Mouse (Mus musculus) G1E (cell line): ENCODE results near the gene Spryd3. TPM values are rescaled to one million over a fixed set of nuclear protein-coding genes. Genes with fewer than 3 reads are reported as not detected.

Source experiments
- ATAC-seq: 2 replicates; pipeline ENCODE4 v1.8.0; 2016; ENCODE audit warnings: mild to moderate bottlenecking; ENCODE audit not compliant: insufficient number of reproducible peaks, poor library complexity, low FRiP score, severe bottlenecking; ENCODE audit errors: extremely low read depth
- DNase-seq: peaks from one replicate; pipeline ENCODE4 v3.0.0; 2012; ENCODE audit warnings: low spot score
- H3K27me3 ChIP-seq: 2 replicates; pipeline ENCODE4 v1.6.1; 2012; ENCODE audit warnings: mild to moderate bottlenecking, low read length, inconsistent platforms; ENCODE audit not compliant: insufficient read depth
- H3K36me3 ChIP-seq: replicated peaks from 2 replicates; pipeline ENCODE3; 2012; ENCODE audit warnings: mild to moderate bottlenecking, inconsistent platforms
- H3K4me1 ChIP-seq: 2 replicates; pipeline ENCODE4 v1.6.1; 2012; ENCODE audit warnings: low read depth, low read length, inconsistent platforms, mixed read lengths; ENCODE audit not compliant: insufficient read depth
- H3K4me3 ChIP-seq: 2 replicates; pipeline ENCODE4 v1.5.1; 2012; ENCODE audit warnings: low read depth, mild to moderate bottlenecking, inconsistent platforms, low read length, moderate library complexity, mixed read lengths
- H3K9me3 ChIP-seq: replicated peaks from 2 replicates; pipeline ENCODE4 v1.6.1; 2012; ENCODE audit warnings: inconsistent platforms
- CTCF ChIP-seq: IDR thresholded peaks from 2 replicates; pipeline ENCODE4 v1.5.1; 2012; ENCODE audit warnings: low read depth, low read length, inconsistent platforms, mixed read lengths
- GATA1 ChIP-seq: IDR thresholded peaks from 2 replicates; pipeline ENCODE4 v1.6.1; 2012; ENCODE audit warnings: borderline replicate concordance, low read length, inconsistent platforms, mixed read lengths
- GATA2 ChIP-seq: IDR thresholded peaks from 2 replicates; pipeline ENCODE4 v1.6.1; 2012; ENCODE audit warnings: low read depth, low read length, inconsistent platforms, borderline replicate concordance
- POLR2AphosphoS5 ChIP-seq: IDR thresholded peaks from 2 replicates; pipeline ENCODE4 v1.6.1; 2012; ENCODE audit warnings: low read depth, low read length, inconsistent platforms; ENCODE audit not compliant: insufficient replicate concordance
- TAL1 ChIP-seq: conservative IDR thresholded peaks from 2 replicates; pipeline ENCODE4 v1.6.1; 2012; ENCODE audit warnings: low read depth, low read length, inconsistent platforms, mixed read lengths
- polyA plus RNA-seq: library from polyadenylated mRNA; stranded (reverse); fragments of >175 nt; gene quantifications from 2 replicates; pipeline ENCODE4 v1.2.3, GENCODE M21; 2012
- total RNA-seq, 2 experiments: library from RNA; stranded (forward) in 1 of 2; stranded (reverse) in 1 of 2; fragments of 200-1000 nt in 1 of 2; fragments of >200 nt in 1 of 2; fragmentation: Nextera tagmentation in 1 of 2; gene quantifications; 2 replicates each; pipeline ENCODE4 v1.2.3; 2014 to 2017

Gene Spryd3
- total and polyA plus RNA-seq, 3 experiments = 7.1 to 14.9 (median 12.1) TPM

- Histone ChIP-seq H3K27me3 (peaks cover 78% of the 10 kb centered on the region), H3K36me3 (no peaks in the 10 kb centered on the region), H3K4me3 (no peak overlapping the region), H3K9me3 (no peaks in the 10 kb centered on the region), H3K4me1 (peaks cover 84% of the 10 kb centered on the region)
- ATAC-seq = no peak
- TF ChIP-seq TAL1 = no peak
- no peak for TF ChIP-seq POLR2AphosphoS5
- no peak for TF ChIP-seq GATA2
- no peak for TF ChIP-seq GATA1
- TF ChIP-seq CTCF = no peak
- no peak for DNase-seq
Observed at GRCm38 (mm10) chr15:102105764-102106730, 30.0 kb downstream of the Spryd3 start.

- H3K4me3 ChIP-seq = no peak overlapping the region
- H3K27me3 ChIP-seq = peaks cover 71% of the 10 kb centered on the region
- H3K9me3 ChIP-seq = no peaks in the 10 kb centered on the region
- TF ChIP-seq GATA2 = no peak
- TF ChIP-seq POLR2AphosphoS5 = no peak
- no peak for TF ChIP-seq CTCF
- TF ChIP-seq TAL1 = no peak
- TF ChIP-seq GATA1 = no peak
- ATAC-seq (no peak), DNase-seq (no peak)
- H3K36me3 ChIP-seq = no peaks in the 10 kb centered on the region
- H3K4me1 ChIP-seq = peaks cover 84% of the 10 kb centered on the region
Observed at GRCm38 (mm10) chr15:102105360-102105759, 30.7 kb downstream of the Spryd3 start.

- Histone ChIP-seq H3K36me3 (peaks cover 4% of the 10 kb centered on the region), H3K9me3 (no peaks in the 10 kb centered on the region), H3K4me1 (peaks cover 87% of the 10 kb centered on the region), H3K27me3 (peaks cover 64% of the 10 kb centered on the region), H3K4me3 (no peak overlapping the region)
- ATAC-seq (no peak), DNase-seq (no peak)
- TF ChIP-seq POLR2AphosphoS5 (no peak), CTCF (no peak), GATA1 (no peak), TAL1 (no peak)
Observed at GRCm38 (mm10) chr15:102103947-102104555, 32.0 kb downstream of the Spryd3 start.

GRCm38 (mm10) chr15:102103371-102103946 is 32.6 kb downstream of the Spryd3 start:
- H3K4me1 ChIP-seq = peaks cover 86% of the 10 kb centered on the region
- no peak for TF ChIP-seq POLR2AphosphoS5
- TF ChIP-seq GATA1 = no peak
- no peak for TF ChIP-seq TAL1
- TF ChIP-seq CTCF = no peak
- no peak for TF ChIP-seq GATA2
- ATAC-seq (no peak), DNase-seq (no peak)
- no peaks in the 10 kb centered on the region for H3K9me3 ChIP-seq
- peaks cover 10% of the 10 kb centered on the region for H3K36me3 ChIP-seq
- no peak overlapping the region; the same call in 1 of the 2 replicates for H3K4me3 ChIP-seq
- H3K27me3 ChIP-seq = peaks cover 64% of the 10 kb centered on the region

- peaks cover 61% of the 10 kb centered on the region for H3K27me3 ChIP-seq
- no peaks in the 10 kb centered on the region for H3K9me3 ChIP-seq
- DNase-seq (no peak), ATAC-seq (no peak)
- H3K4me1 ChIP-seq = peaks cover 81% of the 10 kb centered on the region
- peaks cover 18% of the 10 kb centered on the region for H3K36me3 ChIP-seq
- TF ChIP-seq CTCF (no peak), POLR2AphosphoS5 (no peak), GATA1 (no peak), GATA2 (no peak), TAL1 (no peak)
- no peak overlapping the region for H3K4me3 ChIP-seq
Observed at GRCm38 (mm10) chr15:102102548-102103121, 33.4 kb downstream of the Spryd3 start.

GRCm38 (mm10) chr15:102101672-102102541 is 34.1 kb downstream of the Spryd3 start:
- Histone ChIP-seq H3K36me3 (peaks cover 25% of the 10 kb centered on the region), H3K4me3 (peak overlapping the region; percentile 46; the same call in 1 of the 2 replicates), H3K9me3 (no peaks in the 10 kb centered on the region), H3K27me3 (peaks cover 55% of the 10 kb centered on the region), H3K4me1 (peaks cover 80% of the 10 kb centered on the region)
- ATAC-seq = no peak
- TF ChIP-seq TAL1 = no peak
- TF ChIP-seq POLR2AphosphoS5 = no peak
- no peak for TF ChIP-seq CTCF
- no peak for TF ChIP-seq GATA2
- TF ChIP-seq GATA1 = no peak
- DNase-seq = no peak
